Mouse (Mus musculus): Measurements from ENCODE around the gene Kansl1. TPM values are rescaled to one million over a fixed set of nuclear protein-coding genes. Genes with fewer than 3 reads are reported as not detected.
A peak's percentile ranks its signal among the peaks of the same experiment; 100 is the strongest.

Gene Kansl1
- polyA plus RNA-seq, 1 experiment from 2014 or later = 4.1 TPM

- 84% methylated on average over 5 of the region's 5 CpGs for WGBS (ENCODE audit: insufficient replicate concordance)
- Histone ChIP-seq H3K9ac (replicated peaks) (no peak overlapping the region), H3K27me3 (ENCODE audit: insufficient read depth, low read length) (no peaks in the 10 kb centered on the region), H3K4me2 (ENCODE audit: low read depth, low read length) (no peak overlapping the region), H3K4me1 (ENCODE audit: insufficient read depth) (no peaks in the 10 kb centered on the region), H3K36me3 (replicated peaks; ENCODE audit: insufficient read depth, low read length) (peaks cover 37% of the 10 kb centered on the region), H3K27ac (ENCODE audit: low read depth) (no peak overlapping the region), H3K9me3 (ENCODE audit: low read length) (no peaks in the 10 kb centered on the region), H3K4me3 (ENCODE audit: low read depth, low read length) (no peak overlapping the region)
- no peak for DNase-seq
- ATAC-seq = no peak
- TF ChIP-seq EP300 (IDR thresholded peaks at IDR 0.05; ENCODE audit: low read depth) (no peak), CTCF (IDR thresholded peaks at IDR 0.05; ENCODE audit: low read depth) (no peak)
Observed at GRCm38 (mm10) chr11:104332105-104332504, 136.6 kb downstream of the Kansl1 start.

- Histone ChIP-seq H3K27me3 (ENCODE audit: insufficient read depth, low read length) (no peaks in the 10 kb centered on the region), H3K9ac (replicated peaks) (no peak overlapping the region), H3K4me3 (ENCODE audit: low read depth, low read length) (no peak overlapping the region), H3K9me3 (ENCODE audit: low read length) (0 out of 2 replicates have a peak, but pooled peaks cover 2% of the 10 kb centered on the region), H3K27ac (ENCODE audit: low read depth) (no peak overlapping the region), H3K36me3 (replicated peaks; ENCODE audit: insufficient read depth, low read length) (peaks cover 31% of the 10 kb centered on the region), H3K4me1 (ENCODE audit: insufficient read depth) (no peaks in the 10 kb centered on the region), H3K4me2 (ENCODE audit: low read depth, low read length) (no peak overlapping the region)
- 83% methylated on average over 3 of the region's 3 CpGs for WGBS (ENCODE audit: insufficient replicate concordance)
- no peak for TF ChIP-seq CTCF (IDR thresholded peaks at IDR 0.05; ENCODE audit: low read depth)
- no peak for TF ChIP-seq EP300 (IDR thresholded peaks at IDR 0.05; ENCODE audit: low read depth)
- no peak for DNase-seq
- no peak for ATAC-seq
Observed at GRCm38 (mm10) chr11:104331208-104331607, 137.5 kb downstream of the Kansl1 start.

- TF ChIP-seq CTCF (IDR thresholded peaks at IDR 0.05; ENCODE audit: low read depth) (no peak), EP300 (IDR thresholded peaks at IDR 0.05; ENCODE audit: low read depth) (no peak)
Observed at GRCm38 (mm10) chr11:104330151-104330550, 138.5 kb downstream of the Kansl1 start.

GRCm38 (mm10) chr11:104329185-104329926 is 139.3 kb downstream of the Kansl1 start:
- 72% methylated on average over 11 of the region's 11 CpGs for WGBS (ENCODE audit: insufficient replicate concordance)
- Histone ChIP-seq H3K4me2 (ENCODE audit: low read depth, low read length) (no peak overlapping the region), H3K27ac (ENCODE audit: low read depth) (no peak overlapping the region), H3K36me3 (replicated peaks; ENCODE audit: insufficient read depth, low read length) (peaks cover 14% of the 10 kb centered on the region), H3K9me3 (ENCODE audit: low read length) (0 out of 2 replicates have a peak, but pooled peaks cover 2% of the 10 kb centered on the region), H3K27me3 (ENCODE audit: insufficient read depth, low read length) (no peaks in the 10 kb centered on the region), H3K9ac (replicated peaks) (no peak overlapping the region), H3K4me3 (ENCODE audit: low read depth, low read length) (no peak overlapping the region), H3K4me1 (ENCODE audit: insufficient read depth) (no peaks in the 10 kb centered on the region)
- ATAC-seq (no peak), DNase-seq (peak; percentile 12)
- TF ChIP-seq CTCF (IDR thresholded peaks at IDR 0.05; ENCODE audit: low read depth) (no peak), EP300 (IDR thresholded peaks at IDR 0.05; ENCODE audit: low read depth) (no peak)

More at GRCm38 (mm10) chr11:104330151-104330550, 138.5 kb downstream of the Kansl1 start:
- H3K4me1 ChIP-seq (ENCODE audit: insufficient read depth) = no peaks in the 10 kb centered on the region
- H3K9ac ChIP-seq (replicated peaks) = no peak overlapping the region
- peaks cover 21% of the 10 kb centered on the region for H3K36me3 ChIP-seq (replicated peaks; ENCODE audit: insufficient read depth, low read length)
- H3K9me3 ChIP-seq (ENCODE audit: low read length) = 0 out of 2 replicates have a peak, but pooled peaks cover 2% of the 10 kb centered on the region
- 78% methylated on average over 4 of the region's 4 CpGs for WGBS (ENCODE audit: insufficient replicate concordance)
- no peak overlapping the region for H3K4me2 ChIP-seq (ENCODE audit: low read depth, low read length)
- ATAC-seq (no peak), DNase-seq (no peak)
- no peaks in the 10 kb centered on the region for H3K27me3 ChIP-seq (ENCODE audit: insufficient read depth, low read length)
- H3K4me3 ChIP-seq (ENCODE audit: low read depth, low read length) = no peak overlapping the region
- no peak overlapping the region for H3K27ac ChIP-seq (ENCODE audit: low read depth)

GRCm38 (mm10) chr11:104327946-104328345 is 140.7 kb downstream of the Kansl1 start:
- no peak overlapping the region for H3K4me3 ChIP-seq (ENCODE audit: low read depth, low read length)
- H3K4me1 ChIP-seq (ENCODE audit: insufficient read depth) = no peaks in the 10 kb centered on the region
- no peak overlapping the region for H3K27ac ChIP-seq (ENCODE audit: low read depth)
- H3K36me3 ChIP-seq (replicated peaks; ENCODE audit: insufficient read depth, low read length) = peaks cover 3% of the 10 kb centered on the region
- TF ChIP-seq CTCF (IDR thresholded peaks at IDR 0.05; ENCODE audit: low read depth) (no peak), EP300 (IDR thresholded peaks at IDR 0.05; ENCODE audit: low read depth) (no peak)
- no peak overlapping the region for H3K4me2 ChIP-seq (ENCODE audit: low read depth, low read length)
- H3K9me3 ChIP-seq (ENCODE audit: low read length) = 0 out of 2 replicates have a peak, but pooled peaks cover 2% of the 10 kb centered on the region
- DNase-seq (no peak), ATAC-seq (no peak)
- 81% methylated on average over 6 of the region's 6 CpGs for WGBS (ENCODE audit: insufficient replicate concordance)
- no peaks in the 10 kb centered on the region for H3K27me3 ChIP-seq (ENCODE audit: insufficient read depth, low read length)
- H3K9ac ChIP-seq (replicated peaks) = no peak overlapping the region

- 87% methylated on average over 1 of the region's 1 CpGs for WGBS (ENCODE audit: insufficient replicate concordance)
Observed at GRCm38 (mm10) chr11:104327462-104327861, 141.2 kb downstream of the Kansl1 start.

More at GRCm38 (mm10) chr11:104327462-104327861, 141.2 kb downstream of the Kansl1 start:
- Histone ChIP-seq H3K4me2 (ENCODE audit: low read depth, low read length) (no peak overlapping the region), H3K4me3 (ENCODE audit: low read depth, low read length) (no peak overlapping the region), H3K36me3 (replicated peaks; ENCODE audit: insufficient read depth, low read length) (no peaks in the 10 kb centered on the region), H3K27ac (ENCODE audit: low read depth) (no peak overlapping the region), H3K27me3 (ENCODE audit: insufficient read depth, low read length) (no peaks in the 10 kb centered on the region), H3K4me1 (ENCODE audit: insufficient read depth) (no peaks in the 10 kb centered on the region), H3K9ac (replicated peaks) (no peak overlapping the region), H3K9me3 (ENCODE audit: low read length) (0 out of 2 replicates have a peak, but pooled peaks cover 2% of the 10 kb centered on the region)
- no peak for TF ChIP-seq CTCF (IDR thresholded peaks at IDR 0.05; ENCODE audit: low read depth)
- no peak for TF ChIP-seq EP300 (IDR thresholded peaks at IDR 0.05; ENCODE audit: low read depth)
- DNase-seq (no peak), ATAC-seq (no peak)

Data from liver, postnatal 0 days (tissue).